Mouse (Mus musculus): Measurements from ENCODE around the gene Lbp.

DNA sequence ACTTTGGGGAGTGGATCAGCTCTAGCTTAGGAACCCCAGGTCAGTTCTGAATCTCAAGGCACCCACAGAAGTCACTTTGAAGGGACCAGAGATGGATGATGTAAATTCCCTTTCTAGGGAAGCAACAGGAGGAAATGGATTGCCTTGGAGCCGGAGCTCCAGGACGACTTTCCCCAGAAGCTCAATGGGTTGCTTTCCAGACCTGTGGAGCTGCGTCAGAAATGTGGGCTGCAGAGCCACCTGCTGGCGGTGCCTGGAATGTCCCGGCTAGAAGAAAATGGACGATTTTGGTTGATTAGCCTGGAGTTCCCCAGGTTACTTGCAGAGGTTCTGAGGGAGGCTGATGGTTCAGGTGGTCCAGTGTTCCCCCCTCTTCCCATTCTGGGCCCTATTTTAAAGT is 41.6 kb downstream of the Lbp start:
- TF ChIP-seq POLR2A (IDR thresholded peaks at IDR 0.05; ENCODE audit: low read depth, low read length) (no peak), CTCF (IDR thresholded peaks at IDR 0.05; ENCODE audit: extremely low read depth, insufficient read length, insufficient replicate concordance, low read depth, low read length) (peak; percentile 92)
